Mouse (Mus musculus) activated CD4-positive, CD25-positive, alpha-beta regulatory T cell (primary cell): ENCODE measurements around the gene Ssr1. TPM values are rescaled to one million over a fixed set of nuclear protein-coding genes. Genes with fewer than 3 reads are reported as not detected.

Source experiments
- polyA plus RNA-seq, 2 experiments: library from polyadenylated mRNA; unstranded; fragments of 100-300 nt; shearing (Covaris generic); gene quantifications; one replicate each; pipeline ENCODE4 v1.2.1; 2017

The Ssr1 gene
- polyA plus RNA-seq = 10 to 100 TPM; 53.6 to 75.1 TPM

GRCm38 (mm10) chr13:37993704-37994404 is at the start of gene Ssr1:
Gene Ssr1 (minus strand): TSS chr13:37994217.

GRCm38 (mm10) chr13:38037044-38037687 is 43.1 kb upstream of the Ssr1 start, which contains the start of gene Cage1:
Gene Cage1 (minus strand): TSS chr13:38037069.

GRCm38 (mm10) chr13:38036343-38037043 is 42.5 kb upstream of the Ssr1 start, which contains the start of gene Riok1:
Gene Riok1 (plus strand): TSS chr13:38036995.

Other genes starting within 250 kb of the Ssr1 start
- 10 to 100 TPM; 10.9 to 13.4 TPM for gene Rreb1, start 215.8 kb downstream of the Ssr1 start, polyA plus RNA-seq
- 100 to 1,000 TPM in 1 of 2 experiments, 10 to 100 TPM in 1; 86.8 to 116 TPM for gene Riok1, start 42.8 kb upstream of the Ssr1 start, polyA plus RNA-seq
- gene Cage1, start 42.9 kb upstream of the Ssr1 start, polyA plus RNA-seq = 1 to 10 TPM in 1 of 2 experiments, under 1 TPM in 1; 0.92 to 1.3 TPM
- under 1 TPM; 0.10 to 0.33 TPM for gene Dsp, start 157.1 kb upstream of the Ssr1 start, polyA plus RNA-seq
- gene Snrnp48, start 210.7 kb upstream of the Ssr1 start, polyA plus RNA-seq = 10 to 100 TPM; 53.7 to 56.3 TPM